Mouse (Mus musculus) megakaryocyte, embryonic 14.5 days (primary cell): ENCODE measurements around the gene Cpvl. TPM values are rescaled to one million over a fixed set of nuclear protein-coding genes. Genes with fewer than 3 reads are reported as not detected.

Experiments used
- H3K27me3 ChIP-seq: replicated peaks from 2 replicates; pipeline ENCODE3; 2012; ENCODE audit warnings: inconsistent platforms
- H3K36me3 ChIP-seq: replicated peaks from 2 replicates; pipeline ENCODE3; 2012; ENCODE audit warnings: low read length, inconsistent platforms, mixed read lengths
- H3K4me1 ChIP-seq: 2 replicates; pipeline ENCODE4 v1.6.1; 2012; ENCODE audit warnings: inconsistent platforms
- H3K4me3 ChIP-seq: replicated peaks from 2 replicates; pipeline ENCODE3; 2012; ENCODE audit warnings: moderate library complexity, mild to moderate bottlenecking, inconsistent platforms
- H3K9me3 ChIP-seq: 2 replicates; pipeline ENCODE4 v1.6.1; 2012; ENCODE audit warnings: inconsistent platforms
- FLI1 ChIP-seq: IDR thresholded peaks from 2 replicates; pipeline ENCODE4 v1.6.1; 2012; ENCODE audit warnings: low read length, inconsistent platforms, mixed read lengths
- GATA1 ChIP-seq: IDR thresholded peaks from 3 replicates; pipeline ENCODE4 v1.6.1; 2012; ENCODE audit warnings: mixed read lengths, low read length, inconsistent platforms, borderline replicate concordance
- polyA plus RNA-seq: library from polyadenylated mRNA; stranded (reverse); fragments of >175 nt; gene quantifications from 2 replicates; pipeline ENCODE4 v1.2.3, GENCODE M21; 2012; ENCODE audit warnings: low replicate concordance; ENCODE audit not compliant: insufficient read depth

Gene Cpvl
- polyA plus RNA-seq, 1 experiment = not detected

DNA sequence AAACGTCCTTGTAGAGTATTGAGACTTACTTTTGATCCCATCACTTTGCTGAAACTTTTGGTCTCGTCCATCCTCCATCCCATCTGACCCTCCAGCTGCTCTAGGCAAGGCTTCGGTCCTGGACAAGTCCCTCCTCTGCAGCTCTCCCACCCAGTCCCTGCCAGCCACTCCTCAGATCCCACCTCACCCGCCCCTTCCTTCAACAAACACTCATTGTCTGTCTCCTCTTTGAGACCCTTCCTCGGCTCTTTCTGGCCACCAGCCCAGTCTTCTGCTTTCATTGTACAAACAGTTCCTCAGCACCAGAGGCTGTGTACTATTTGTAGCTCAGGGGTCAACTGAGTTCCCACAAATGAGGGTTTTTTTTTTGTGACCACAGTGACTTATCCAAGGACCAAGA lies 5.0 kb downstream of the Cpvl start:
- Histone ChIP-seq H3K36me3 (no peaks in the 10 kb centered on the region), H3K9me3 (peaks cover 9% of the 10 kb centered on the region), H3K4me3 (no peak overlapping the region), H3K27me3 (peaks cover 33% of the 10 kb centered on the region), H3K4me1 (peaks cover 6% of the 10 kb centered on the region)
- TF ChIP-seq GATA1 = no peak
- no peak for TF ChIP-seq FLI1

DNA sequence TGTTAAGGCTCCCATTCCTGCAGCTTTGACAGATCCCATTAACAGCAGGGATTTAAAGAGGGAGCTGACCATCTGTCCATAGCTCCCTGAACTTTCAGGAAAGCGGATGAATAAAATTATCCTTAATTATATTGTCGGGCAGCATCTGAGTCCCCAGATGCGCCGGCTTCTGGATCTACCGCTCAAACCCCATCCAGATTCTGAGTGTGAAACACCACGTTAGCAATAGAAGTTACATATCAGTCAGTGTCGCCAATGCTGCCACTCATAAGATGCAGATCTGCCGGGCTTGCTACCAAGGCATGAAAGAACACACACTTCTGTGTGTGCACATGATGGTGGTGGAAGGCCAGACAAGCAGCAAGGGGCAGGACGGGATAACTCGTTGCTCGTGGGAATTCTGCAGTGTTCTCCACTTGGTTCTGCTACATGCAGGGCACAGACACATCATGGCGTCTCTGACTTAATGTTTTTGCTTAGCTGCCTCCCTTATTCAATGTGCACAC lies 6.2 kb downstream of the Cpvl start:
- Histone ChIP-seq H3K4me1 (peaks cover 6% of the 10 kb centered on the region), H3K36me3 (no peaks in the 10 kb centered on the region), H3K4me3 (no peak overlapping the region), H3K9me3 (peaks cover 9% of the 10 kb centered on the region), H3K27me3 (peaks cover 30% of the 10 kb centered on the region)
- TF ChIP-seq GATA1 (no peak), FLI1 (no peak)

DNA sequence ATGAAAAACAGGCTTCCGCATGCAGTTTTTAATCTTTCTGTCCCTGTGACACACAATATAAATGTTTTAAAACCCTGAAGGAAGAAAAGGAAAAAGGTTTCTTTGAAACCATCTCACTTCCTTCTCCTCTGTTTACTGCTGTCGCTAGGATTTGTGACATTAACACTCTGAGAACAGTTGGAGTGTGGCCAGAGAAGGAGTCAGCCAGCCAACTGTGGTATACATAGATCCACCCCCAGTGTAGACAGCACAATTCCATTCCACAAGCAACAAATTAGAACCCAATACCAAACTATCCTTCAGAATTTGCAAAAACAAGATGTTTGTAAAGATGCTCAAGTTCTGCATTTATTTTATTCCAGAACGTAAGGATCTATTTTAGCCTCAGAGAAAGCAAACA lies 6.7 kb downstream of the Cpvl start:
- Histone ChIP-seq H3K27me3 (peaks cover 30% of the 10 kb centered on the region), H3K36me3 (no peaks in the 10 kb centered on the region), H3K4me1 (peaks cover 6% of the 10 kb centered on the region), H3K9me3 (peaks cover 9% of the 10 kb centered on the region), H3K4me3 (no peak overlapping the region)
- TF ChIP-seq GATA1 (no peak), FLI1 (no peak)

DNA sequence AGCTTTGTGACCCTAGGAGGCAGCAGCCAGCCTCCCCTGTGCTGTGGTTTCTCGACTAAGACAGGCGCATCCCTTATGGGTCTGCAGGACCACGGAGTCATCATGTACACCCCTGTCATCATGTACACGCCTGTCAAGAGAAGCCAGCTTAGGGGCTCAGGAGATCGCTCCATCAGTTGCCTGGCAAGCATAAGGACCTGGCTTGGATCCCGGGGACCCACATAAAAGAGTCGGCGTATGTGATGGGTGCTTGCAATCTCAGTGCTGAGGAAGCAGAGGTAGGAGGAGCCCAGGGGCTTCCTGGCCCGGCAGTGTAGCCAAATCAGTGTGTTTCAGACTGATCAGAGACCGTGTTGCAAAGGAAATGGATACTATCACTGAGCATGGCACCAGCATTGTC lies 9.4 kb downstream of the Cpvl start:
- Histone ChIP-seq H3K36me3 (no peaks in the 10 kb centered on the region), H3K4me1 (peaks cover 6% of the 10 kb centered on the region), H3K27me3 (peaks cover 25% of the 10 kb centered on the region), H3K4me3 (no peak overlapping the region), H3K9me3 (peaks cover 9% of the 10 kb centered on the region)
- TF ChIP-seq FLI1 (no peak), GATA1 (no peak)

DNA sequence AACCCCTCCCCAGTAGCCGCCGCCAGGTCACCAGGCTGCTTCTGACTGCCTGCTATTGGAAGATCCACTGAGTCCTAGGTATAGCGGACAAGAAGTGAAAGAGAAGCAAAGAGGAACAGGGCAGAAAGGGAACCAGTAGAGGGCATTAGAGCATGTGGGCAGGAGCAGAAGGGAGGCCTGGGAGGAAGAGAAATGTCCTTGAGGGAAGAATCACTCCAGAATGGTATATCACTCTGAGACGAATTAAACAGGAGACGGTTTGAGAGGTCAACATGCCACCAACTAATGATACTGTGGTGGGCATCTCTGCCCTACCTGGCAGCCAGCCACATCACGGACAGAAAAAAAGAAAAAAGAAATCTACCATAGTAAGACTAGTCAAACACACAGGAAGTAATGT lies 9.9 kb downstream of the Cpvl start:
- no peak for TF ChIP-seq GATA1
- no peak for TF ChIP-seq FLI1
- Histone ChIP-seq H3K9me3 (peaks cover 9% of the 10 kb centered on the region), H3K4me3 (no peak overlapping the region), H3K4me1 (peaks cover 6% of the 10 kb centered on the region), H3K27me3 (peaks cover 26% of the 10 kb centered on the region), H3K36me3 (no peaks in the 10 kb centered on the region)

DNA sequence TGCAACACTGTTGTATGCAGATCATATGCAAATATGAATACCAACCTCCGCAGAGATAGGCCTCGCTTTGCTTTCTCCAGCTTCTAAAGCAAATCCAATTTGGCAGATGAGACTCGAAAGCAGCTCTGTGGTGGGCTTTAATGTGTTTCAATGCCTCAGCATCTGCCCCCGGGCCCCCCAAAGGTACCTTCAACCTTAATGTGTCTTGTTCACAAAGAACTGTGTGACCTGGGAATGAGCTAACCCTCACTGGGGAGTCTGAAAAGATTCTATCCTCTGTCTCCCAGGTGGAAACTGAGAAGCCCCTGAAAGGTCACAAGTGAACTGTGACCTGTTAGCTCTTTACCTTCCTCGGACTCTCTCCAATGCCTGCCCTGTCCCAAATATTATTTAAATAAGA lies 11.9 kb downstream of the Cpvl start:
- no peak for TF ChIP-seq FLI1
- TF ChIP-seq GATA1 = no peak
- peaks cover 19% of the 10 kb centered on the region for H3K27me3 ChIP-seq
- no peak overlapping the region for H3K4me3 ChIP-seq
- H3K36me3 ChIP-seq = no peaks in the 10 kb centered on the region
- no peaks in the 10 kb centered on the region; the same call in 1 of the 2 replicates for H3K4me1 ChIP-seq
- H3K9me3 ChIP-seq = peaks cover 9% of the 10 kb centered on the region

DNA sequence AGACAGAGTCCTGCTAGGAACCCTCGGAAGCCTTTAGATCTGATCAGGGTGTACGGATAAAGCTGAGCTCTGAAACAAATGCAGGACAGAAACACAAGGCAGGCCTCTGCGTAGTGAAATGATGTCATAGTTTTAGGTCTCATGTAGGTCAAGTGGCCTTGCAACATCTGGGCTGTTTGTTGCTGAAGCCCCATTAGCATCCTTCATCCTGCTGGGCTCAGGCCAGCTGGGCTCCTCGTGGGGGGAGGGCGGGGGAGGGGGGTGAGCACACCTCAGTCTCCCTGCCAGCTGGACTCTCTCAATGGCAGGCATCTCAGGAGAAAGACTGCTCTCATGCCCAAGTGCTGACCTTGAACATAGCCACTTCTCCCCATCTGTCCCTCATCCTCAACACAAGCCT lies 12.6 kb downstream of the Cpvl start:
- Histone ChIP-seq H3K27me3 (peaks cover 19% of the 10 kb centered on the region), H3K36me3 (no peaks in the 10 kb centered on the region), H3K4me1 (peaks cover 6% of the 10 kb centered on the region), H3K4me3 (no peak overlapping the region), H3K9me3 (peaks cover 9% of the 10 kb centered on the region)
- TF ChIP-seq FLI1 = no peak
- TF ChIP-seq GATA1 = no peak

DNA sequence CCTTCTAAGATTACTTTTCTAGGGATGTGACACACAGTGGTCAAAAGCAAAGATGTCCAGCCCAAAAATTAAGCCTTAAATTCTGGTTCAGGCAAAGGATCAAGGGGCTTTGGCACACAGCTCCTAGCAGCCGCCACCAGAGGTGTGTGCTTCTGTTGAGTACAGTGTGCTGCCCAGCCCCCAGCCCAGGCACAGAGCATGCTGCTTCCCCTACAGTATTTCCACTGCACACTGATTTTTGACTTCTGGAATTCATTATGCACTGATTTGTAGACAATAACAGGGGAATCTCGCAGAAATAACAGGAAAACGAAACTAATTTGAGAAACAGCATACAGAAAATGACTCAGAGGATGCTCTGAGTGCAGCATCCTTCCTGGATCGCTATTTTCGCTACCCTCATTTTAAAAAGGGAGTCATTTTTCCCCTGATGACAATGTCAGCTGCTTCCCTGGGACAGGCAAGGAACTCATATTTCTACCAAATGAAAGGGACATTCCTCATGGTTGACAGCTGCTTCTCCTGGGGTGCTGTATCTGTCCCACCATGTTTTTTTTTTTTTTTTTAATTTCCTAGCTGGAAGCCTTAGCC lies 14.5 kb downstream of the Cpvl start:
- Histone ChIP-seq H3K9me3 (no peaks in the 10 kb centered on the region), H3K27me3 (peaks cover 8% of the 10 kb centered on the region), H3K4me3 (no peak overlapping the region), H3K36me3 (no peaks in the 10 kb centered on the region), H3K4me1 (peaks cover 6% of the 10 kb centered on the region)
- TF ChIP-seq GATA1 (no peak), FLI1 (no peak)

DNA sequence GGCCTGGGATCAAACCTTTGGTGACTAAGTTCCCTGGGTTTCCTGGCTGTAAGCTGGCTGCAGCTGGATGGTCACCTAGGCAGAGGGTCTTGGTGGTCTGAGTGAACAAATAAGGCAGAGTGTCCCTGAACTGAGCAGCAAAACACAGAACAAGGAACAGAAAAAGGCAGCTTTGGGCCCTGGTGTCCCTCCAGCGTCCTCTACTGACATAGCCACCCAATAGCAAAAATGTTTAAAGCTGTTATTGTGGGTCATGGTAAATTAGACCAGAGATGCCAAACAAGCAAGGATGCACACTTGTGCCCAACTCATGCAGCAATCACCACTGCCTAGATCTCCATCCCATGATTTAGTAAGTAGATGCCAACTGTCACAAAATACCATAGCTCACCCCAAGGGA lies 16.5 kb downstream of the Cpvl start:
- Histone ChIP-seq H3K9me3 (no peaks in the 10 kb centered on the region), H3K36me3 (no peaks in the 10 kb centered on the region), H3K27me3 (peaks cover 6% of the 10 kb centered on the region), H3K4me3 (no peak overlapping the region), H3K4me1 (peaks cover 10% of the 10 kb centered on the region)
- TF ChIP-seq FLI1 = no peak
- no peak for TF ChIP-seq GATA1

DNA sequence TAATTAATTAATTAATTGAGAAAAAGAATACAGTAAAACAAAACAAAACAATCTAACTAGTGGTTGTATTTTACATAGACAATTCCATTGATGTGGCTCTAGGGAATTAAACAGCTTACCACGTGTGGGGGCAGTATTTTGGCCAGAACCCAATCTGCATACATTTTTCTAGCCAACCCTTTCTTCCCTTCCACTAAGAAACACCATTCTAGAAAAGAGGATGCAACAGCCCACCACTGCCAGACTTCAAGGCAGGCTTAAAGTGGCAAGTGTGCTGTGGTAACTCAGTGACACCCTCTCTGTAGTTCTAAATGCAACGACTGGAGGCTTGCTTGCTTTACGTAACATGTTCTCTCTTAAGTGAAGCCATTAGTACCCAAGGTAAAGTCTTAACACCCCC lies 18.6 kb downstream of the Cpvl start:
- Histone ChIP-seq H3K4me3 (no peak overlapping the region), H3K9me3 (no peaks in the 10 kb centered on the region), H3K27me3 (peaks cover 17% of the 10 kb centered on the region), H3K36me3 (no peaks in the 10 kb centered on the region), H3K4me1 (peaks cover 10% of the 10 kb centered on the region)
- TF ChIP-seq FLI1 (no peak), GATA1 (no peak)

DNA sequence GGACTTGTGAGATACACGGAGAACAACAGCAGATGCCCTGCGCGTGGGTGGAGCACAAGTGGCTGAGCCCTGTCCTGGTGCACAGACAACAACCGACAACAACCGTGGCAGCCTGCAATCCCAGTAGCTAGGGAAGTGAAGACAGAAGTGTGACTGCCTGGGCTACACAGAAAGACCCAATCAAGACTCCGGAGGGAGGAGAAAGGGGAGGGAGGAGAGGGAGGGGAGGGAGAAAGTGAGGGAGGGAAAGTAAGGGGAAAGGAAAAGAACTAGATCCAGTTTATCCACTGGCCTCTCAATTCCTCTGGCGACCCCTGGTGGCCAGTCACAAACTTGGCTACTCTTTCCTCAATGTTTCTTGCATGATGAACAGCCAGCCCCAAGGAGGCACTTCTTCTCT lies 20.1 kb downstream of the Cpvl start:
- peaks cover 23% of the 10 kb centered on the region for H3K27me3 ChIP-seq
- H3K4me3 ChIP-seq = peak overlapping the region; percentile 84
- no peaks in the 10 kb centered on the region for H3K9me3 ChIP-seq
- peaks cover 10% of the 10 kb centered on the region for H3K4me1 ChIP-seq
- H3K36me3 ChIP-seq = no peaks in the 10 kb centered on the region
- no peak for TF ChIP-seq FLI1
- TF ChIP-seq GATA1 = no peak
